Mouse (Mus musculus) heart, adult 2 months (tissue): Measurements from ENCODE around the gene Camta1.

Experiments
- CTCF ChIP-seq: fragments of 200-600 bp; IDR thresholded peaks from 2 replicates; pipeline ENCODE4 v1.8.1; 2022; ENCODE audit warnings: antibody characterized with exemption, mild to moderate bottlenecking, moderate library complexity
- EP300 ChIP-seq: fragments of 200-500 bp; IDR thresholded peaks from 2 replicates; pipeline ENCODE4 v1.6.1; 2011; ENCODE audit warnings: low read depth, low read length, control low read depth; ENCODE audit not compliant: insufficient read depth

- TF ChIP-seq CTCF, result no peak
- TF ChIP-seq EP300, result no peak
These were observed 990.7 kb downstream of the Camta1 start for GRCm38 (mm10) chr4:150870963-150871391.
